Mouse (Mus musculus) thymus, postnatal 10 days (tissue): ENCODE measurements around the gene Gpatch8.

Experiments
- DNase-seq, 2 experiments: peaks; one replicate each; pipeline ENCODE4 v3.0.0; 2021; ENCODE audit warnings: low spot score in 2 of 2

Gpatch8 gene

GRCm38 (mm10) chr11:102556031-102556715, at the start of gene Gpatch8:
TSS of gene Gpatch8 (minus strand) at chr11:102556392.
- DNase-seq, result peak; percentile 87

- DNase-seq, result no peak
Observed at GRCm38 (mm10) chr11:102604777-102605552, 48.8 kb upstream of the Gpatch8 start.

GRCm38 (mm10) chr11:102604010-102604584, 47.9 kb upstream of the Gpatch8 start, which contains the start of gene Fzd2:
TSS of gene Fzd2 (plus strand) at chr11:102604396.
- no peak for DNase-seq

- no peak for DNase-seq
Observed at GRCm38 (mm10) chr11:102603496-102603850, 47.3 kb upstream of the Gpatch8 start.

GRCm38 (mm10) chr11:102602816-102603495, 46.8 kb upstream of the Gpatch8 start:
- no peak for DNase-seq

- DNase-seq, result no peak
Observed at GRCm38 (mm10) chr11:102599912-102600311, 43.7 kb upstream of the Gpatch8 start.

- no peak for DNase-seq
Observed at GRCm38 (mm10) chr11:102595341-102595820, 39.2 kb upstream of the Gpatch8 start.

- no peak for DNase-seq
Observed at GRCm38 (mm10) chr11:102587554-102587953, 31.4 kb upstream of the Gpatch8 start.

GRCm38 (mm10) chr11:102586445-102587130, 30.4 kb upstream of the Gpatch8 start:
- no peak for DNase-seq

GRCm38 (mm10) chr11:102582736-102583135, 26.5 kb upstream of the Gpatch8 start:
- no peak for DNase-seq

- DNase-seq, result no peak
Observed at GRCm38 (mm10) chr11:102582016-102582610, 25.9 kb upstream of the Gpatch8 start.

GRCm38 (mm10) chr11:102581281-102582015, 25.3 kb upstream of the Gpatch8 start:
- DNase-seq, result no peak

GRCm38 (mm10) chr11:102580034-102580330, 23.8 kb upstream of the Gpatch8 start:
- DNase-seq, result no peak

- no peak for DNase-seq
Observed at GRCm38 (mm10) chr11:102579165-102580033, 23.2 kb upstream of the Gpatch8 start, which contains the start of gene Gm11627. TSS of gene Gm11627 (minus strand) at chr11:102579461.

GRCm38 (mm10) chr11:102578341-102579118, 22.3 kb upstream of the Gpatch8 start:
- peak; percentile 21 to 83 for DNase-seq

- no peak for DNase-seq
Observed at GRCm38 (mm10) chr11:102576050-102576754, 20.0 kb upstream of the Gpatch8 start.

- DNase-seq, result no peak
Observed at GRCm38 (mm10) chr11:102575034-102575433, 18.8 kb upstream of the Gpatch8 start.
